Mouse (Mus musculus) hindbrain, embryonic 12.5 days (tissue): ENCODE measurements around the gene Rps7. TPM values are rescaled to one million over a fixed set of nuclear protein-coding genes. Genes with fewer than 3 reads are reported as not detected.

Experiments
- ATAC-seq: fragments of 200-750 bp; cut with Nextera tagmentation; 2 replicates; pipeline ENCODE4 v1.8.0; 2017; ENCODE audit warnings: moderate TSS enrichment; ENCODE audit not compliant: low FRiP score
- H3K27ac ChIP-seq: fragments of 300-500 bp; sonication (generic); 2 replicates; pipeline ENCODE4 v1.5.1; 2016; ENCODE audit warnings: mild to moderate bottlenecking
- H3K27me3 ChIP-seq: fragments of 300-500 bp; sonication (generic); 2 replicates; pipeline ENCODE4 v1.6.1; 2016; ENCODE audit warnings: mild to moderate bottlenecking
- H3K36me3 ChIP-seq: fragments of 300-500 bp; sonication (generic); 2 replicates; pipeline ENCODE4 v1.6.1; 2016; ENCODE audit warnings: mild to moderate bottlenecking
- H3K4me1 ChIP-seq: fragments of 300-500 bp; sonication (generic); 2 replicates; pipeline ENCODE4 v1.6.1; 2016
- H3K4me2 ChIP-seq: fragments of 300-500 bp; sonication (generic); replicated peaks from 2 replicates; pipeline ENCODE4 v1.6.1; 2016; ENCODE audit warnings: mild to moderate bottlenecking
- H3K4me3 ChIP-seq: fragments of 300-500 bp; sonication (generic); 2 replicates; pipeline ENCODE4 v1.5.1; 2016; ENCODE audit warnings: mild to moderate bottlenecking
- H3K9ac ChIP-seq: fragments of 300-500 bp; sonication (generic); 2 replicates; pipeline ENCODE4 v1.6.1; 2016; ENCODE audit warnings: mild to moderate bottlenecking, moderate library complexity
- H3K9me3 ChIP-seq: fragments of 300-500 bp; sonication (generic); replicated peaks from 2 replicates; pipeline ENCODE4 v1.6.1; 2016; ENCODE audit warnings: mild to moderate bottlenecking
- WGBS: fragments of 180-500 bp; shearing (Covaris S2); methylation state at CpG from one replicate; pipeline ENCODE4 v1.1.7; 2016; 5-methylcytosine and 5-hydroxymethylcytosine counted together
- polyA plus RNA-seq: library from polyadenylated mRNA; unstranded; fragments of >200 nt; fragmentation: Nextera tagmentation; extraction: Ambion mirVana; gene quantifications from 2 replicates; pipeline ENCODE4 v1.2.1, GENCODE M21; 2016

Gene Rps7
- 614 and 629 TPM in 2 replicates for polyA plus RNA-seq

DNA sequence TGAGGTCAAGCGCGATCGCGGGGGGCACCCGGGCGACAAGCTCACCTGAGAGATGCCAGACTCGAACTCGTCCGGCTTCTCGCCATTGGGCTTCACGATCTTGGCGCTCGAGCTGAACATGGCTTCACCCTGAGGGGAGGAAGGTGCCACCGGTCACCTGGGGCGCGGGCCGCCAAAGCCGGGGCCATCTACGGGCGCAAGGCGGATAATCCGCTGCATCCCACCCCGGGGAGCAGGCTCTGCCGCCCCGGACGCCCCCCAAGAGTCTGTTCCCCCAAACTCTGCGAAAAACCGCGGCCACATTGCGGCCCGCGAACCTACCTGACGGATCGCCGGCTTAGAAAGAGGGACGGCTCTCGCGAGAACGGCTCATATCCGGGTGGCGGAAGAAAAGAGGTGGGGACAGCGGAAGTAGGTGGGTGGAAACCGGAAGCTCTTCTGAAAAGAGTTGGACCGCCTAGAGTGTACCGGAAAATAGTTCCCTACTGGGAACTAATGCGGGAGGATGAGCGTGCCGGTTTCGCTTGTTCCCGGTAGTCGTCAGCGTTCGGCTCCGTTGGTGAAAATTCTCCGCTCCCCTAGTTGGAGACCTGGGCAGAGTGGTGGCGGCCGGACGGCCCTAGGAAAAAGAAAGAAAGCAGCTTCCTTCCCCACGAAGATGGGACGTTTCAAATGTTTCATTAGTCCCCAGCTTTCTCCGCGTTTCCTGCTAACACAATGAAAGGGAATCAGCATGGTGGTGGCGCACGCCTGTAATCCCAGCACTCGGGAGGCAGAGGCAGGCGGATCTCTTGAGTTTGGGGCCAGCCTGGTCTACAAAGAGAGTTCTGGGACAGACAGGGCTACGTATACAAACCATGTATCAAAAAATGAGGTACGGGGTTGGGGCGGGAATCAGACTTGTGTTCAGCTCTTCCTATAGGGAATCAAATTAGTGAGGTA, at the start of gene Rps7:
TSS of gene Rps7 (minus strand) at position 419 of the 942 bp plus-strand sequence.
- Histone ChIP-seq H3K4me3 (peak within 1 kb of the TSS; percentile 91), H3K36me3 (peaks cover 36% of the 10 kb centered on the region), H3K27me3 (no peaks in the 10 kb centered on the region), H3K4me1 (peaks cover 14% of the 10 kb centered on the region), H3K27ac (peak within 1 kb of the TSS; percentile 80), H3K9me3 (no peaks in the 10 kb centered on the region), H3K4me2 (peak within 1 kb of the TSS; percentile 58), H3K9ac (peak within 1 kb of the TSS; percentile 99)
- 5% methylated on average over 69 of the region's 69 CpGs for WGBS
- ATAC-seq, result peak; percentile 97

DNA sequence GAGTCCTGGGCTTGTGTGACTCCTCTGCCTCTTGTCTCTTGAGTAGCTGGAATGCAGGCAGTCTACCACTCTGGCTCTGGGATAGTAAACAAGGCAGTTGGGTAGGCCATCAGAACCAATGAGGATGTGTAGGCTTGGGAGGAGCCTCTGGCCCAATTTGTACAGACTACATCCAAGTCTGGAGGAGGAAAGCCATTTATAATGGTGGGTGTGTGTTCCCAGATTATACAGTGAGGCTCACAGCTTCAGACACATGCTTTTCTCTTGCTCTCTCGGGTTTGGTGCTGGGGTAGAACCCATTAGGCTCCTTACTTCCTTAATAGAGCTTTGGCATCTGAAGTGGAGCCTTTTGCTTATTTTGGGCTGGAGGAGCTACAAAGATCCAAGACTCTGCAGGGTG, 48.9 kb upstream of the Rps7 start:
- no peak overlapping the region for H3K9ac ChIP-seq
- 90% methylated on average over 1 of the region's 1 CpGs for WGBS
- ATAC-seq, result no peak

DNA sequence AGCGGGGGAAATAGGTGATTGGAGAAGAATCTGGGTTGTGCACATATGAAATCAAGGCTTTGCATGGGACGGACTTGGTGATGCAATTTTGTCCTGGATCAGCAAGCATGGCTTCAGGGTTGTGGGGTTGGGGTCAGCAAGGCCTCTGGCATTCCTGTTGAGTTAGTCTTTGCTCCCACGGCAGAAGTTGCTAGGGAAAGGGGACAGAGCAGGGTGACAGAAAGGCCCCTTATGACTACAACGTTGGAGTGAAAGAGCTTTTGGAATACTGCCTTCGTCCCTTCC, 40.1 kb upstream of the Rps7 start:
- WGBS, result 67% methylated on average over 5 of the region's 5 CpGs
- 0 out of 2 replicates have a peak, but pooled peaks cover 5% of the 10 kb centered on the region for H3K36me3 ChIP-seq
- no peaks in the 10 kb centered on the region for H3K9me3 ChIP-seq
- no peak for ATAC-seq
- H3K4me3 ChIP-seq, result peak overlapping the region; percentile 44
- peak overlapping the region; percentile 56 for H3K4me2 ChIP-seq
- no peaks in the 10 kb centered on the region for H3K27me3 ChIP-seq
- H3K9ac ChIP-seq, result peak overlapping the region; percentile 63
- peak overlapping the region; percentile 94 for H3K27ac ChIP-seq
- H3K4me1 ChIP-seq, result peaks cover 13% of the 10 kb centered on the region

More for the DNA sequence above, 48.9 kb upstream of the Rps7 start:
- Histone ChIP-seq H3K27ac (no peak overlapping the region), H3K27me3 (no peaks in the 10 kb centered on the region), H3K9me3 (no peaks in the 10 kb centered on the region), H3K4me1 (peaks cover 4% of the 10 kb centered on the region), H3K4me3 (no peak overlapping the region), H3K4me2 (no peak overlapping the region), H3K36me3 (peaks cover 9% of the 10 kb centered on the region; the same call in 1 of the 2 replicates)

DNA sequence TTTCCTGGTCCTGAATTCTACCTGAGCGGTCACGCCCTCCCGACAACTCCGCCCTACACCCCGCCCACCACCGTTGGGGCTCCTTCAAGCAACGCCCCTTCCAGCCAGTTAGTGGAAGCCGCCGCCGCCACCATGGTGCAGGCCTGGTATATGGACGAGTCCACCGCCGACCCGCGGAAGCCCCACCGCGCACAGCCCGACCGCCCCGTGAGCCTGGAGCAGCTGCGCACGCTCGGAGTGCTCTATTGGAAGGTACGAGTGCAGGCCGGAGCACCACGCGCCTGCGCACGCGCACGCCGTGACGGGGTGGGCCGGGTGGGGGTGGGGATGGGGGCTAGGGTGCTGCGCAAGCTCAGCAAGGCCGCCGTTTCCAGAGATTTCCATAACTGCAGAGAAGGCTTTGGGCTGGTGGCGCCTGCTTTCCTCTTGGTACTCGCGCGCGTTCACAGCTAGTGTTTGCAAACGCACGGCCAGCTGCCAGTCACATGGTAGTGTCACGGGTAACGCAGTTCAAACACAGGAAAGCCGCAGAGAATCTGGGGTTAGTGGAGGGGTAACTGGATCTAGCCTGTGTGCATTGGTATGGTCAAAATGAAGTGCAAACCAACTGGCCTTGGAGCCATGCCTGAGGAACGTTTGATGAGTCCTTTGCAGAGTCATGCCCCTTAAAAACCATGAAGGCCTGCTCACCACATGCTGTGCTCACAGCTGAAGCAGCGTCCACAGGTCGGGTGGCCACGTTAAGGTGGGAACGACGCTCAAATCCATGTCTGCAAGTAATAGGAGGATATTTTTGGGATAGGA, 39.6 kb upstream of the Rps7 start, which contains the start of gene Adi1:
TSS of gene Adi1 (plus strand) at position 111 of the 804 bp plus-strand sequence.
- ATAC-seq, result peak; percentile 97
- H3K9ac ChIP-seq, result peak within 1 kb of the TSS; percentile 63
- 0 out of 2 replicates have a peak, but pooled peaks cover 5% of the 10 kb centered on the region for H3K36me3 ChIP-seq
- peaks cover 13% of the 10 kb centered on the region for H3K4me1 ChIP-seq
- H3K9me3 ChIP-seq, result no peaks in the 10 kb centered on the region
- WGBS, result 3% methylated on average over 53 of the region's 53 CpGs
- peak within 1 kb of the TSS; percentile 94 for H3K27ac ChIP-seq
- peak within 1 kb of the TSS; percentile 44 for H3K4me3 ChIP-seq
- H3K27me3 ChIP-seq, result no peaks in the 10 kb centered on the region
- peak within 1 kb of the TSS; percentile 56 for H3K4me2 ChIP-seq

DNA sequence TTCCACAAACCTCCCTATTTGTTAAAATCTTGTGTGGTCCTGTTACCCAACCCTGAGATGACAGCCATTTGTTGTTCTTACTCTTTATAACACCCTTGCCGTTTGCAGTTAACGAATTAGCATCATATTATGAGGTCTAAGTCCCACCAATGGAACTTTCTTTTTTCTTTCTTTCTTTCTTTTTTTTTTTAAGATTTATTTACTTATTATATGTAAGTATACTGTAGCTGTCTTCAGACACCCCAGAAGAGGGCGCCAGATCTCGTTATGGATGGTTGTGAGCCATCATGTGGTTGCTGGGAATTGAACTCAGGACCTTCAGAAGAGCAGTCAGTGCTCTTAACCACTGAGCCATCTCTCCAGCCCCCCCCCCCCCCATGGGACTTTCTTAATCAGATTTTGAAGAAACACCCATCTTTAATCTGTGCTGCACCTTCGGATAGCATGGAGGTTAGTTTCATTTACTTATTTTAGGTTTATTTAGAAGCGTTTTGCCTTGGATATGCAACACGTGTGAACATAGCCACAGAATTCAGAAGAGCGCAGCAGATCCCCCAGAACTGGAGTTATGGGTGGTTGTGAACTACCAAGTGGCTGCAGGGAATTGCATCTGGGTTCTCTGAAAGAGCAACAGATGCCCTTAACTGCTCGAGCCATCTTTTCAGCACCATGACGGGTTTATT, 38.4 kb upstream of the Rps7 start:
- Histone ChIP-seq H3K27me3 (no peaks in the 10 kb centered on the region), H3K27ac (no peak overlapping the region), H3K9me3 (no peaks in the 10 kb centered on the region), H3K9ac (no peak overlapping the region), H3K4me1 (peaks cover 13% of the 10 kb centered on the region), H3K36me3 (0 out of 2 replicates have a peak, but pooled peaks cover under 1% of the 10 kb centered on the region), H3K4me3 (peak overlapping the region; percentile 44; the same call in 1 of the 2 replicates), H3K4me2 (peak overlapping the region; percentile 56; the same call in 1 of the 2 replicates)
- 90% methylated on average over 10 of the region's 10 CpGs for WGBS
- no peak for ATAC-seq

DNA sequence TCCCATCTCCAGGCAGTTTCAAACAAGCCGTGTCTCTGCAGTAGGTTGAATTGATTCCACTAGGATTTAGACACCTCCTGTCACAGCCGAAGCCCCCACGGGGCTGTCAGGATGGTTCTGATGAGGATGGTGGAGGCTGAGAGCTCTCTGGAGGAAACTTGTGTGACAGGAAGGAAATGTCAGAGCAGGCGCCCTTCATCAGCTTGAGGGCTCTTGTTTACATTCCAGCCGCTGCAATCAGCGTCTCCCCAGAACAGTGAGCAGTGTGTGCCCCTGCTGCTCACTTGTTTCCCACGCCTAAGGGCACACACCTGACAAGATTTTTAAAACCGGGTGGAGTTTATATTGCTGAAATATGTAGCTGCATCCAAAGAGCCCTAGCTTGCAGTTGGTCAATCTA, 31.5 kb upstream of the Rps7 start:
- H3K4me2 ChIP-seq, result no peak overlapping the region
- WGBS, result 54% methylated on average over 8 of the region's 8 CpGs
- no peak for ATAC-seq
- H3K4me3 ChIP-seq, result no peak overlapping the region
- H3K9ac ChIP-seq, result no peak overlapping the region
- H3K36me3 ChIP-seq, result 0 out of 2 replicates have a peak, but pooled peaks cover 4% of the 10 kb centered on the region
- H3K27me3 ChIP-seq, result no peaks in the 10 kb centered on the region
- H3K4me1 ChIP-seq, result no peaks in the 10 kb centered on the region
- H3K27ac ChIP-seq, result no peak overlapping the region
- H3K9me3 ChIP-seq, result no peaks in the 10 kb centered on the region

DNA sequence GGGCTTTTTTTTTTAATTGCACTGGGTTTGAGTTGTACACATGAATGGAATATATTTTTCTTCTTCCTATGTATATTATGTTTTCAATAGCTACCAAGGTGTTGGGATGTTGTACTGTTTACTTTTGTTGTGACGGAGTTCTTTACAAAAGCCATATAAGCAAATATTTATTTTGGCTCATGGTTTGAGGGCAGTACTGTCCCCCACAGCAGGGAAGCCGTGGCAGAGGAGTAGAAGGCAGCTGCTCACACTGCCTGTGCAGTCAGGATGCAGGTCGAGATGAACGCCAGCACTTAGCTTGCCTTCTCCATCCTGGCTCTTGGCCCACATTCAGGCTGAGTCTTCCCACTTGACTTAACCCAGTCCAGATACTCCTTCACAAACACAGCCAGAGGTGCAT, 31.0 kb upstream of the Rps7 start:
- Histone ChIP-seq H3K27ac (no peak overlapping the region), H3K9ac (no peak overlapping the region), H3K9me3 (no peaks in the 10 kb centered on the region), H3K4me2 (no peak overlapping the region), H3K4me1 (no peaks in the 10 kb centered on the region), H3K36me3 (0 out of 2 replicates have a peak, but pooled peaks cover 6% of the 10 kb centered on the region), H3K27me3 (no peaks in the 10 kb centered on the region), H3K4me3 (no peak overlapping the region)
- 76% methylated on average over 4 of the region's 4 CpGs for WGBS
- ATAC-seq, result no peak

DNA sequence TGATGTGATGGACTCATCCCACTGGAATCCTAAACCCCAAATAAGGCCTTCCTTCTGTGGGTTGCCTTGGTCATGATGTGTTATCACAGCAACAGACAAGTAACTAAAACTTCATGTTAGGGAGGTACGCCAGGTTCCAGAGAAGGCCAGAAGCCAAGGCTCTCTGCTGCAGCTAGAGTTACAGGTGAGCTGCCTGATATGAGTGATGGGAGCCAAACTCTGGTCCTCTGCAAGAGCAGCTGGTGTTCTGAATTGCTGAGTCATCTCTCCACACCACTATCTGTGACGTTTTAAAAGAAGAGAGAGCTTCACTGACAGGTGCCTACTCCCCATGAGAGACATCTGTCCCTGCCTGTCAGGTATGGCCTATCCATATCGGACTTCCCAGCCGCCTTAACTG, 26.9 kb upstream of the Rps7 start:
- Histone ChIP-seq H3K4me3 (no peak overlapping the region), H3K9me3 (no peaks in the 10 kb centered on the region), H3K36me3 (peaks cover 38% of the 10 kb centered on the region), H3K9ac (no peak overlapping the region), H3K4me1 (no peaks in the 10 kb centered on the region), H3K27me3 (no peaks in the 10 kb centered on the region), H3K27ac (no peak overlapping the region), H3K4me2 (no peak overlapping the region)
- ATAC-seq, result no peak
- WGBS, result 83% methylated on average over 4 of the region's 4 CpGs

DNA sequence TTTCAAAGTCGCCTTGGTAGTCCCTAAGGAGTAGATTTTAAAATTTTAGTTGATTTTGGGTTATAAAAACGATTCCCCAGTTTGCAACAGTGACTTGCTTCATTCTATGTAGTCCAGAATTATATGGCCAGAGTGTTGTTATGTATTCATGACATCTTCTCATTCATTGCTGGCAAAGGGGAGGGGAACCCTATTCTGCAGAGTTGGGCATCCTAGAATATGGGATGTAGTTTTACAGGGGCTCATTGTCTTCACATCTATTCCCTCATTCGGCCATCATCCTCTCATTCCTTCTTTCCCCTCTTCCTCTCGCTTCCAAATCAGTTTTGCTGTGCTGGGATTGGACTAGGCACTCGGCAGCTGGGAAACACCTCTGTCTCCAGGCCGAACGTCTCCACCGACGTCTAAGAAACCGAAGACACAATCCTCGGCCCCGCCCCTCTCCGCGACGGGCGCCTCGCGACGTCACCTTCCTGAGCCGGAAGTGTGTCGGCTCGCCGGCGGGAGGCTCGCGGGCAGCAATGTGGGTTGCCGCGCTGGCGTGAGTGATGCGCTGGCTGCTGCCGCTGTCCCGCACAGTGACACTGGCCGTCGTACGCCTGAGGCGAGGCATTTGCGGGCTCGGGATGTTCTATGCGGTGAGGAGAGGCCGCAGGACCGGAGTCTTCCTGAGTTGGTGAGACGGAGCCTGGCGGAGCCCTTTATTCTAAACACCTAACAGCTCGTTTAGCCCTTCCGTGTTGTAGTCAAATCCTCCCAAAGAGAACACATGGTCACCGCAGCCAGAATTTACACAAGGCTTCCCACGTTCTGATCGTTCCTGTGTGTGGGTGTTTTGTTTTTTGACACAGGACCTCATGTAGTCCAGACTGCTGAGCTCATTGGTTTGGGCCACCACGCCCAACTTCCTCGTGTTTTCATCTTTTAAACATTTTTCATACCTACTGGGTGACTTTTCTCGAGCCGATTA, 13.7 kb upstream of the Rps7 start, which contains the start of gene Rnaseh1:
TSS of gene Rnaseh1 (plus strand) at position 462 of the 970 bp plus-strand sequence.
- H3K4me1 ChIP-seq, result peaks cover 11% of the 10 kb centered on the region
- H3K9ac ChIP-seq, result peak within 1 kb of the TSS; percentile 74
- peak; percentile 93 for ATAC-seq
- H3K27me3 ChIP-seq, result no peaks in the 10 kb centered on the region; the same call in 1 of the 2 replicates
- WGBS, result 2% methylated on average over 52 of the region's 52 CpGs
- no peaks in the 10 kb centered on the region for H3K9me3 ChIP-seq
- peak within 1 kb of the TSS; percentile 81 for H3K27ac ChIP-seq
- H3K4me3 ChIP-seq, result peak within 1 kb of the TSS; percentile 79
- H3K4me2 ChIP-seq, result peak within 1 kb of the TSS; percentile 67
- H3K36me3 ChIP-seq, result peaks cover 6% of the 10 kb centered on the region

DNA sequence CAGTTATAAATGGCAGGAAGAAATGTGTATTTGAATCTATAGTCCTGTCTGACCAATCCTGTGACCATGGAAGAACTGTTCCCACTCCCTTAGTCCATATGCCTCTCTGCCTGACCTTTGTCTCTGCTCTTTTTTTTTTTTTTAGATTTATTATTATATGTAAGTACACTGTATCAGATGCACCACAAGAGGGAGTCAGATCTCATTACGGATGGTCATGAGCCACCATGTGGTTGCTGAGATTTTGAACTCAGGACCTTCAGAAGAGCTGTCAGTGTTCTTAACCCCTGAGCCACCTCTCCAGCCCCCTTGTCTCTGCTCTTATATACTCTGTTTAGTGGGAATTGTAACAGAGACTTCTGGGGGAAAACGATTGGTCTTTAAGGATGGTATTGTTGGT, 3.0 kb upstream of the Rps7 start:
- Histone ChIP-seq H3K4me3 (no peak overlapping the region), H3K9me3 (no peaks in the 10 kb centered on the region), H3K36me3 (peaks cover 7% of the 10 kb centered on the region), H3K27me3 (no peaks in the 10 kb centered on the region), H3K27ac (no peak overlapping the region), H3K4me2 (no peak overlapping the region), H3K9ac (no peak overlapping the region), H3K4me1 (peaks cover 11% of the 10 kb centered on the region)
- no peak for ATAC-seq
- WGBS, result 65% methylated on average over 2 of the region's 2 CpGs

DNA sequence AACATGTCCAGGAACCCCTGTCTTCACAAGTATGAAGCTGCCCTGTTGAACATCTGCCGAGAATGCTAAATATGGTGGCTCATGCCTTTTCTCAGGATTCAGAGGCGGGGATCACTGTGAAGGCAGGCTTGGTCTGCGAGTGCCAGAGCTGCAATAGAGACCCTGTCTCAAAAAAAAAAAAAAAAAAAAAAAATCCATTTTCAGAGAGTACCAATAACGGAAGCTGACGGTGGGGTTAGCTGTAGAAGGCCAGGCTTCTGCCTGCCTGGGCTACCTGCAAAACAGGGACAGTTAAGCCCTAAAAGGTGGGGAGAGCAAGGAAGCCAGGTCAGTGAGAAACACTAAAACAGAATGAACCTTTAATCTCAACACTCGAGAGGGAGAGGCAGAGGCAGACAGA, 790 bp upstream of the Rps7 start:
- no peak overlapping the region for H3K27ac ChIP-seq
- ATAC-seq, result no peak
- WGBS, result 92% methylated on average over 6 of the region's 6 CpGs
- peak overlapping the region; percentile 91 for H3K4me3 ChIP-seq
- H3K4me2 ChIP-seq, result peak overlapping the region; percentile 53
- H3K4me1 ChIP-seq, result peaks cover 14% of the 10 kb centered on the region
- no peaks in the 10 kb centered on the region for H3K27me3 ChIP-seq
- H3K9ac ChIP-seq, result no peak overlapping the region
- no peaks in the 10 kb centered on the region for H3K9me3 ChIP-seq
- H3K36me3 ChIP-seq, result peaks cover 29% of the 10 kb centered on the region
